Mouse (Mus musculus): Measurements from ENCODE around the gene Aarsd1.

- TF ChIP-seq CTCF (IDR thresholded peaks at IDR 0.05; ENCODE audit: insufficient read depth, low read length) (no peak), POLR2A (IDR thresholded peaks at IDR 0.05; ENCODE audit: borderline replicate concordance, extremely low read depth, low read depth, low read length) (no peak)
These were observed 16.0 kb upstream of the Aarsd1 start for GRCm38 (mm10) chr11:101433396-101433795.
